Mouse (Mus musculus): ENCODE results near the gene Gm10645.

GRCm38 (mm10) chr8:83140701-83141111 is 25.3 kb downstream of the Gm10645 start:
- TF ChIP-seq POLR2A (IDR thresholded peaks at IDR 0.05; ENCODE audit: low read depth, low read length) (no peak), CTCF (conservative IDR thresholded peaks at IDR 0.05; ENCODE audit: insufficient read depth, insufficient read length, low read depth, low read length) (no peak)
